Mouse (Mus musculus) c-Kit-positive CD71-positive TER-119-negative erythroid progenitor cells, embryonic 14.5 days (primary cell): ENCODE results near the gene Car6.

Source experiments
- DNase-seq: peaks from one replicate; pipeline ENCODE4 v3.0.0-alpha.2; 2013; ENCODE audit warnings: low read depth

The Car6 gene

GRCm38 (mm10) chr4:150201232-150201631 is at the start of gene Car6:
Gene Car6 (minus strand): TSS chr4:150201332.
- no peak for DNase-seq

- DNase-seq: no peak
Observed at GRCm38 (mm10) chr4:150249731-150250270, 48.7 kb upstream of the Car6 start.

GRCm38 (mm10) chr4:150248917-150249316 is 47.8 kb upstream of the Car6 start:
- no peak for DNase-seq

- no peak for DNase-seq
Observed at GRCm38 (mm10) chr4:150248009-150248408, 46.9 kb upstream of the Car6 start.

GRCm38 (mm10) chr4:150245876-150246275 is 44.7 kb upstream of the Car6 start:
- DNase-seq: no peak

- no peak for DNase-seq
Observed at GRCm38 (mm10) chr4:150242745-150243144, 41.6 kb upstream of the Car6 start.

GRCm38 (mm10) chr4:150241708-150242107 is 40.6 kb upstream of the Car6 start:
- no peak for DNase-seq

- DNase-seq: no peak
Observed at GRCm38 (mm10) chr4:150240381-150240886, 39.3 kb upstream of the Car6 start.

GRCm38 (mm10) chr4:150239951-150240368 is 38.8 kb upstream of the Car6 start:
- peak; percentile 97 for DNase-seq

- no peak for DNase-seq
Observed at GRCm38 (mm10) chr4:150239503-150239902, 38.4 kb upstream of the Car6 start.

GRCm38 (mm10) chr4:150239087-150239480 is 38.0 kb upstream of the Car6 start:
- DNase-seq: no peak

- no peak for DNase-seq
Observed at GRCm38 (mm10) chr4:150238433-150239086, 37.4 kb upstream of the Car6 start.

- DNase-seq: no peak
Observed at GRCm38 (mm10) chr4:150237636-150238361, 36.7 kb upstream of the Car6 start.

GRCm38 (mm10) chr4:150236521-150237481 is 35.7 kb upstream of the Car6 start, which contains the start of gene Eno1:
Gene Eno1 (plus strand): TSS chr4:150236721.
- DNase-seq: peak; percentile 95

- no peak for DNase-seq
Observed at GRCm38 (mm10) chr4:150236031-150236430, 34.9 kb upstream of the Car6 start.

GRCm38 (mm10) chr4:150235585-150235984 is 34.5 kb upstream of the Car6 start:
- no peak for DNase-seq

- DNase-seq: no peak
Observed at GRCm38 (mm10) chr4:150234599-150235327, 33.6 kb upstream of the Car6 start.

- DNase-seq: no peak
Observed at GRCm38 (mm10) chr4:150231871-150232270, 30.7 kb upstream of the Car6 start.

- no peak for DNase-seq
Observed at GRCm38 (mm10) chr4:150230460-150231407, 29.6 kb upstream of the Car6 start.
